Mouse (Mus musculus) testis, adult 2 months (tissue): Measurements from ENCODE around the gene Olfr1274-ps.

Experiments
- CTCF ChIP-seq: fragments of 200-500 bp; IDR thresholded peaks from 2 replicates; pipeline ENCODE4 v1.5.1; 2012; ENCODE audit warnings: low read depth, mild to moderate bottlenecking, inconsistent platforms, low read length, moderate library complexity; ENCODE audit not compliant: control insufficient read depth, insufficient read depth, insufficient replicate concordance
- POLR2A ChIP-seq: fragments of 200-500 bp; IDR thresholded peaks from 2 replicates; pipeline ENCODE4 v1.6.1; 2012; ENCODE audit warnings: low read depth, mild to moderate bottlenecking, inconsistent platforms, low read length, moderate library complexity; ENCODE audit not compliant: control insufficient read depth

DNA sequence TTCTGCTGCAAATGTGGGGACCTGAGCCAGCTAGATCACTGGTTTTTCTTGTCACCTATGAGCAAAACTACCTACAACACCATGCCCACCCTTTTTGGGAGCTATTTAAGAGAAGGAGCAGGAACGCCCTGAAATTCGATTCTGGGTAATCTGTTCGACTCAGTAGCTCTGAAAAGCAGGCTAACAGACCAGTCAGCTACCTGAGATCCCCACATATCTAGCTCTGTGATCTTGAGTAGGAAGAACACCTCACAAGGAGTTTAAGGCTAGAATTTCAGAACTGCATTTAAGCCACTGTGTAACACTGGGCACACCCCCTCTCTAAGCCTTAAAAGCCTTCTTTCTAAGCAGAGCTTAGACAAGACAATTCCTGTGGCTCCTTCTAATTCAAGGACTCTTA, 53.9 kb downstream of the Olfr1274-ps start:
- TF ChIP-seq POLR2A (no peak), CTCF (no peak)
